ENCODE assay signal across 13 mouse cellular contexts in the genomic region with DNA sequence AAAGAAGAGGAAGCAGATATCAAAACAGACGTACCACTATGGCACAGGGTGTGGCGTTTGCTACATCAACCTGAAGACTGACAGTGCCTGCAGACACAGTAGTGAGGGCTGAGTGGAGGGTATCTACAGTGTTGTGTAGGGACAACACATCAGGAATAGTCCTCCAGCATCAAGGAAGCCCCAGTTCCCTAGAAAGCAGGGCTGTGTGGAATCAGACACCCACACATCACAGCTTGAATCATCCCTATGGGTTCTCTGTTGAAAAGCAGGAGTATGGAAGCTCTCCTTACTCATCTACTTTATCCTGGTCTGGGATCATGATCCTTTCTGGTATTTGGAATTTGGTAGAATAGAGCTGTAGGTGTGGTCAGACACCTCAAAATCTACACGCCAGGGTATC.
"Had no signal": no experiment of that assay in that cellular context is flagged by ENCODE, and none has a peak within 500 bp of the region (broad histone marks: within the 10 kb centered on the region; RNA-seq: fewer than 3 reads in every experiment).

No protein-coding gene starts in this region.

- DNase-seq: lung, adult 18-20 months; lung, embryonic 14.5 days; lung, postnatal 14 days; lung, postnatal 4 days; midbrain, embryonic 14.5 days; retina, postnatal 1 day; right cerebral cortex, postnatal 25 days; right cerebral cortex, postnatal 4 days; spleen, adult 18-20 months; thymus, adult 18-20 months; thymus, postnatal 14 days; thymus, postnatal 36 days had no signal

- ATAC-seq: midbrain, embryonic 16.5 days had no signal
